Mouse (Mus musculus) neural tube, embryonic 11.5 days (tissue): ENCODE data around the gene Stk35. TPM values are rescaled to one million over a fixed set of nuclear protein-coding genes. Genes with fewer than 3 reads are reported as not detected.

ENCODE experiments used
- ATAC-seq: fragments of 200-750 bp; cut with Nextera tagmentation; 2 replicates; pipeline ENCODE4 v1.8.0; 2017; ENCODE audit warnings: moderate number of reproducible peaks, mild to moderate bottlenecking, moderate TSS enrichment, moderate library complexity; ENCODE audit not compliant: insufficient read depth, low FRiP score, low TSS enrichment
- DNase-seq: peaks from one replicate; pipeline ENCODE4 v3.0.0-alpha.2; 2015; ENCODE audit warnings: low spot score
- H3K27ac ChIP-seq: fragments of 300-500 bp; sonication (generic); 2 replicates; pipeline ENCODE4 v1.5.1; 2014; ENCODE audit warnings: low read depth, mild to moderate bottlenecking, low read length
- H3K27me3 ChIP-seq: fragments of 300-500 bp; sonication (generic); 2 replicates; pipeline ENCODE4 v1.6.1; 2014; ENCODE audit warnings: mild to moderate bottlenecking, low read length, mixed read lengths; ENCODE audit not compliant: control insufficient read depth, insufficient read depth
- H3K36me3 ChIP-seq: fragments of 300-500 bp; sonication (generic); 2 replicates; pipeline ENCODE4 v1.6.1; 2014; ENCODE audit warnings: mild to moderate bottlenecking, low read length, moderate library complexity, mixed read lengths; ENCODE audit not compliant: control insufficient read depth, insufficient read depth
- H3K4me1 ChIP-seq: fragments of 300-500 bp; sonication (generic); 2 replicates; pipeline ENCODE4 v1.6.1; 2014; ENCODE audit warnings: low read length, mixed read lengths; ENCODE audit not compliant: control insufficient read depth, insufficient read depth
- H3K4me2 ChIP-seq: fragments of 300-500 bp; sonication (generic); 2 replicates; pipeline ENCODE4 v1.6.1; 2014; ENCODE audit warnings: low read depth, mild to moderate bottlenecking, moderate library complexity
- H3K4me3 ChIP-seq: fragments of 300-500 bp; sonication (generic); 2 replicates; pipeline ENCODE4 v1.5.1; 2014; ENCODE audit warnings: low read depth, low read length
- H3K9ac ChIP-seq: fragments of 300-500 bp; sonication (generic); 2 replicates; pipeline ENCODE4 v1.6.1; 2014; ENCODE audit warnings: mild to moderate bottlenecking, low read length
- H3K9me3 ChIP-seq: fragments of 300-500 bp; sonication (generic); 2 replicates; pipeline ENCODE4 v1.6.1; 2016; ENCODE audit warnings: low read length; ENCODE audit not compliant: control insufficient read depth
- WGBS: fragments of 180-500 bp; shearing (Covaris S2); extraction: QIAGEN DNeasy Blood & Tissue Kit; methylation state at CpG from one replicate; pipeline ENCODE4 v1.1.7; 2014; 5-methylcytosine and 5-hydroxymethylcytosine counted together
- polyA plus RNA-seq: library from polyadenylated mRNA; unstranded; fragments of >200 nt; fragmentation: Nextera tagmentation; extraction: Ambion mirVana; gene quantifications from 2 replicates; pipeline ENCODE4 v1.2.1, GENCODE M21; 2014

The Stk35 gene
- polyA plus RNA-seq, 1 experiment from 2014 or later = 18.2 TPM

DNA sequence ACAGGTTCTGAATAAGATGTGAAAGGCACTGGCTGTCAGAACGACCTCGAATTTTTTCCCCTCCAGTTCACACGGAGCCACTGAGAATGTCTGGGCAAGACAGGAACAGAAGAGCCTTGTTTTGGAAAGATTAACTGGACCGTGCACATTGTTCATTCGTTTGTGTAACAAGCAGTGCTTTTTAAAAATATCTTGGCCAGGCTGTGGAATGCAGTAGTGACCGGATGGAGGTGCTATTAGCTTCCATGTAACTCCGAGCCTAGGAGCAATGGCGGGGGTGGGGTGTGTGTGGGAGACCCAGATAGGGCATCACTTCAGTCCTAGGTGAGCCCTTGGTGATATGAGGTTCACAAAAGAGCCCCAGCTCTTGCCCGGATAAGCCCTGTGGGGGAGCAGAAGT is 73.8 kb downstream of the Stk35 start:
- DNase-seq = no peak
- ATAC-seq = no peak
- Histone ChIP-seq H3K4me1 (no peaks in the 10 kb centered on the region), H3K9me3 (no peaks in the 10 kb centered on the region), H3K27ac (no peak overlapping the region), H3K4me3 (no peak overlapping the region), H3K36me3 (no peaks in the 10 kb centered on the region), H3K4me2 (no peak overlapping the region), H3K27me3 (no peaks in the 10 kb centered on the region), H3K9ac (no peak overlapping the region)
- 67% methylated on average over 9 of the region's 9 CpGs for WGBS

DNA sequence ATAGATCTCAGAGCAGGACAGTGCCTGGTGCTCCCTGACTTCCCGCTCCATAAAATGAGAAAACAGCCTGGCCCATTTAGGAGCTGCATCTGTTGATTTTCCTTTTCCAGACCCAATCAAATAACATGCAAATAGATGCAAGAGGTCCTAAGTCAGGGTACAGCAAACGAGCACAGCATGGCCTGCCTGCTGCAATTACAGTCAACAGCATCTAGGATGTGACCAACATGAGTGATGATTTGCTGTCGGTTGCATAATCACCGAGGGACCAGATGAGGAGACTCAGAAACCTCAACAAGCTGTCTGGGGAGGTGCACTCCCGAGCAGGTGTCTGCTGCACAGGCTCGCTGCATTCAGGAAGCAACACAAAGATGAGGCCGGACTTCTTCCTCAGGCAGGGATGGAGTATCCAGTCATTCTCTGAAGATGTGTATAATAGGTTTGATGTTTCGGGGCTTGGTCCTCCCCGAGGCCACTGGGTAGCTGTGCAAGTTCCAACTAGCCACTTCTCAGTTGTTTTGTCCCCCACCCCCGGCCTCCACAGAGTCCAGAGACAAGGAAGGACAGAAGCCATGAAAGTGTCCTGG is 74.3 kb downstream of the Stk35 start:
- WGBS = 76% methylated on average over 10 of the region's 10 CpGs
- Histone ChIP-seq H3K27ac (no peak overlapping the region), H3K4me3 (no peak overlapping the region)

DNA sequence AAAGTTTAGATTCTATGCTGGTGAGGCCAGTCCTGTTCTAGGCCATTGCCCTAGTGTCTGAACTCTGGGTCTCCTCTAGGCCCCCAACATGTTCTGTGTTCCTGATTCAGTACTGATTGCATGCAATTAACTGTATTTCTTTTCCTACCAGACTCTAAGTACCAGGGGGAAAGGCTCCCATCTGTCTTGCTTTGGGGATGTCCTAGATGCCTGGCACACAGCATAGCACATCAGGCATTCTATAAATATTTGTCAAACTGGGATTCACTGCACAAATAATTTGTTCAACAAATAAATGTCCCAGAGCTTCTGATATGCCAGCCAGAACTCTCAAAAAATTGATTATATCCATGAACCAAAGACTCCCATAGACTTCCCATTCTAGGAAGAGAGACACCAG is 76.6 kb downstream of the Stk35 start:
- Histone ChIP-seq H3K4me2 (no peak overlapping the region), H3K9me3 (no peaks in the 10 kb centered on the region), H3K27ac (no peak overlapping the region), H3K4me3 (no peak overlapping the region), H3K27me3 (no peaks in the 10 kb centered on the region), H3K9ac (no peak overlapping the region), H3K36me3 (no peaks in the 10 kb centered on the region), H3K4me1 (no peaks in the 10 kb centered on the region)
- no peak for ATAC-seq
- DNase-seq = no peak

More for the DNA sequence above, 74.3 kb downstream of the Stk35 start:
- Histone ChIP-seq H3K9me3 (no peaks in the 10 kb centered on the region), H3K9ac (no peak overlapping the region), H3K36me3 (no peaks in the 10 kb centered on the region), H3K4me1 (no peaks in the 10 kb centered on the region), H3K27me3 (no peaks in the 10 kb centered on the region), H3K4me2 (no peak overlapping the region)
- DNase-seq (no peak), ATAC-seq (no peak)

DNA sequence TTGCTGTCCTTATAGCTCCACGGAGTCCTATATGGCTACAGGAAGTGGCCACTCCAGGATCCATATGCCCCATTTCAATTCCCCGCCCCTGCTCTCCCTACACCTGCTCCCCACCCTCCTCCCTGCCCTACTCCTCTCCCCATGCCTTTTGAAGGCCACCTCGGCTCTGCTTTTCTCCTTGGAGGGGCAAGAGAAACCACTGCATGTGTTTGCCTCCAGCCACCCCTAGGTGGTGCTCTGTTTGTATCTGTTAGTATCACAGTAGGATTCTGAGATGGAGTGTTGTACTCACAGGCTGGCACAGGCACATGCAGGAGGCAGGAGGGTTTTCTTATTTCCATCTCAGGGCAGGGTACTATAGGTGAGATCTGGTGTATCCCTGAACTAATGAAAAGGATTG is 79.5 kb downstream of the Stk35 start:
- Histone ChIP-seq H3K36me3 (no peaks in the 10 kb centered on the region), H3K27me3 (no peaks in the 10 kb centered on the region), H3K4me2 (no peak overlapping the region), H3K9ac (no peak overlapping the region), H3K4me1 (no peaks in the 10 kb centered on the region), H3K4me3 (no peak overlapping the region), H3K27ac (no peak overlapping the region), H3K9me3 (no peaks in the 10 kb centered on the region)
- peak; percentile 38 for DNase-seq
- whole genome bisulfite sequencing = 40% methylated on average over 3 of the region's 3 CpGs
- ATAC-seq = no peak

DNA sequence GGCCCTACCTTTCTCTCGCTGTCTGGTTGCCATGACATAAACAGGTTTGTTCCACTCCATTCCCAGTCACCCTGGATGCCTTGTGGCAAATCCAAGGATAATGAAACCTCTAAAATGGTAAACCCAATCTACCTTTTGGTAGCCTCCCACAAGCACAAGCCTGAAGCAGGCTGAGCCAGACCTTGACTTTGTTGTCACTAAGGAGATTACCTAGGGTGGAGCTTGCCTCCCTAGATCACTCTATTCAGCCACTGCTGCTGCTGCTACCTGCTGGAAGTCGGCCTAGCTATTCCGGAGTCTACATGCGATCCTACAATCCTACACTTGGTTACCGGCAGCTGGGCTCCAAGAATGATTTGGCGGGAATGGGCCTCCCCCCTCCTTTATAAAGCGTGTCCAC is 79.9 kb downstream of the Stk35 start:
- H3K36me3 ChIP-seq = no peaks in the 10 kb centered on the region
- 89% methylated on average over 7 of the region's 7 CpGs for WGBS
- H3K4me2 ChIP-seq = no peak overlapping the region
- DNase-seq (no peak), ATAC-seq (no peak)
- no peaks in the 10 kb centered on the region for H3K4me1 ChIP-seq
- no peak overlapping the region for H3K9ac ChIP-seq
- H3K27ac ChIP-seq = no peak overlapping the region
- H3K27me3 ChIP-seq = no peaks in the 10 kb centered on the region
- H3K9me3 ChIP-seq = no peaks in the 10 kb centered on the region
- no peak overlapping the region for H3K4me3 ChIP-seq

DNA sequence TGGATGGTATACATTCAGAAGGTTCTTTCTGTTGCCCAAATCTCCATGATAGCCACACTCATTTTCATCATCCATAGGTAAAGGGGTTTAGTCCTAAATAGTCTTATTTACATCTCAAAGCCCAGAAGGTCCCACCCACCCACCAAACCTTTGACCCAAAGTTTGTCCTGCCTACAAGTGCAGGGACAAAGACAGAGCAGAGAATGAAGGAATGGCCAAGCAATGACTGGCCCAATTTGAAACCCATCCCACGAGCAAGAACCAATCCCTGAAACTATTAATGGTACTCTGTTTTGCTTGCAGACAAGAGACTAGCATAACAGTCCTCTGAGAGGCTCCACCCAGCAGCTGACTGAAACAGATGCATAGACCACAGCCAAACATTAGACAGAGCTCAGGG is 81.6 kb downstream of the Stk35 start:
- H3K36me3 ChIP-seq = no peaks in the 10 kb centered on the region
- no peak overlapping the region for H3K27ac ChIP-seq
- no peak overlapping the region for H3K9ac ChIP-seq
- no peak overlapping the region for H3K4me2 ChIP-seq
- 76% methylated on average over 1 of the region's 1 CpGs for WGBS
- H3K4me1 ChIP-seq = no peaks in the 10 kb centered on the region
- no peaks in the 10 kb centered on the region for H3K27me3 ChIP-seq
- no peak overlapping the region for H3K4me3 ChIP-seq
- no peak for DNase-seq
- H3K9me3 ChIP-seq = no peaks in the 10 kb centered on the region
- no peak for ATAC-seq

Other genes with a start within 250 kb of the Stk35 start
- gene Sirpa, start 207.7 kb upstream of the Stk35 start, polyA plus RNA-seq = 18.9 TPM in 2 replicates
- 2.7 and 3.0 TPM in 2 replicates for gene Pdyn, start 100.7 kb upstream of the Stk35 start, polyA plus RNA-seq
- not detected in 2 replicates for gene Tgm3, start 211.8 kb downstream of the Stk35 start, polyA plus RNA-seq